Mouse (Mus musculus) erythroblast, embryonic 14.5 days (primary cell): ENCODE results near the gene Slc22a13.

Source experiments
- GATA1 ChIP-seq: IDR thresholded peaks from 2 replicates; pipeline ENCODE4 v1.6.1; 2012; ENCODE audit warnings: low read length, inconsistent platforms, mixed read lengths
- TAL1 ChIP-seq: IDR thresholded peaks from 3 replicates; pipeline ENCODE4 v1.6.1; 2012; ENCODE audit warnings: low read length, inconsistent platforms, mixed read lengths

DNA sequence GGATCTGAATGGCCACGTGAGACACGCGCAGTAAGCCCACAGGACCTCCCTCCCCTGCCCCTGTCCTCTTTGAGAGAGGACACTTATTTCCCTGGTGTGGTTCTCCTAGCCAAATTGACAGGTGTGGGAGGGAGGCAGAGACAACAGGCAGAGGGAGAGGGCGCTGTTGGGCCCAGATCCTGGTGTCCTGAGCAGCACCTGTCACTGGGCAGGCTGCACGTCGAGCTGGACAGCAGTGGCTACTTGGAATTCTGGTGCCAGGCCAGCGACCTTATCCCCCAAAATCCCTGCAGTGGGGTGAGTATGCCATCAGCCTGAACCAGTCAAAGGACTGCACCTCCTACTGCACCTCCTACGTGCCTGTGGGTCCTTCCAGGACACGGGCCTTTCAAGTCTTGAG is 65.5 kb downstream of the Slc22a13 start:
- TF ChIP-seq GATA1 (no peak), TAL1 (no peak)
